Mouse (Mus musculus) cerebellum, postnatal 14 days (tissue): ENCODE data around the gene Ift20.
"Not testable (repeated sequence)": the region's sequence is repeated elsewhere in the genome, so short reads cannot be mapped to it uniquely, and the experiment has no call there.

Experiments
- DNase-seq, 2 experiments: peaks; one replicate each; pipeline ENCODE4 v3.0.0; 2021; ENCODE audit warnings: mixed read lengths in 2 of 2

Ift20 gene

GRCm38 (mm10) chr11:78523241-78523955 lies 12.8 kb upstream of the Ift20 start:
- DNase-seq, result peak in 1 of 2 experiments; percentile 36

- DNase-seq, result peak; percentile 69 to 76
Observed at GRCm38 (mm10) chr11:78524838-78525237, 11.3 kb upstream of the Ift20 start.

GRCm38 (mm10) chr11:78528714-78529113 lies 7.4 kb upstream of the Ift20 start:
- DNase-seq, result no peak

GRCm38 (mm10) chr11:78530001-78530400 lies 6.2 kb upstream of the Ift20 start:
- DNase-seq, result no peak

- DNase-seq, result peak; percentile 33 to 52
Observed at GRCm38 (mm10) chr11:78531046-78531445, 5.1 kb upstream of the Ift20 start.

GRCm38 (mm10) chr11:78531515-78531914 lies 4.6 kb upstream of the Ift20 start:
- DNase-seq, result not testable (repeated sequence)

- DNase-seq, result peak in 1 of 2 experiments; percentile 29
Observed at GRCm38 (mm10) chr11:78534516-78534915, 1.6 kb upstream of the Ift20 start.

- peak in 1 of 2 experiments; percentile 30 for DNase-seq
Observed at GRCm38 (mm10) chr11:78535376-78536079, 633 bp upstream of the Ift20 start.

GRCm38 (mm10) chr11:78536690-78537084 lies 526 bp downstream of the Ift20 start:
- no peak for DNase-seq

- DNase-seq, result peak in 1 of 2 experiments; percentile 33
Observed at GRCm38 (mm10) chr11:78540358-78540757, 4.2 kb downstream of the Ift20 start.

GRCm38 (mm10) chr11:78544449-78545111 lies 8.4 kb downstream of the Ift20 start:
- DNase-seq, result no peak

- no peak for DNase-seq
Observed at GRCm38 (mm10) chr11:78545181-78545580, 9.0 kb downstream of the Ift20 start.

GRCm38 (mm10) chr11:78547718-78548460 lies 11.7 kb downstream of the Ift20 start:
- no peak for DNase-seq

GRCm38 (mm10) chr11:78549491-78549987 lies 13.4 kb downstream of the Ift20 start:
- DNase-seq, result no peak

- peak; percentile 95 to 96 for DNase-seq
Observed at GRCm38 (mm10) chr11:78550168-78551058, 14.3 kb downstream of the Ift20 start, which contains the start of gene Tmem97. Tmem97 (minus strand) TSS chr11:78550777.

GRCm38 (mm10) chr11:78551059-78551398 lies 14.9 kb downstream of the Ift20 start:
- no peak for DNase-seq

- no peak for DNase-seq
Observed at GRCm38 (mm10) chr11:78555623-78556022, 19.5 kb downstream of the Ift20 start.

- no peak for DNase-seq
Observed at GRCm38 (mm10) chr11:78556070-78556469, 19.9 kb downstream of the Ift20 start.

- DNase-seq, result no peak
Observed at GRCm38 (mm10) chr11:78557241-78557640, 21.1 kb downstream of the Ift20 start.

- peak; percentile 86 to 90 for DNase-seq
Observed at GRCm38 (mm10) chr11:78560447-78560846, 24.3 kb downstream of the Ift20 start.

- DNase-seq, result no peak
Observed at GRCm38 (mm10) chr11:78566775-78567174, 30.6 kb downstream of the Ift20 start.

GRCm38 (mm10) chr11:78567614-78568013 lies 31.5 kb downstream of the Ift20 start:
- DNase-seq, result no peak
